Mouse (Mus musculus): ENCODE results near the gene Plb1.

Gene Plb1

GRCm38 (mm10) chr5:32260751-32261150 lies 28.2 kb downstream of the Plb1 start:
- no peak for DNase-seq

GRCm38 (mm10) chr5:32261251-32261650 lies 28.7 kb downstream of the Plb1 start:
- DNase-seq = no peak

- no peak for DNase-seq
Measured at GRCm38 (mm10) chr5:32262534-32262933, 30.0 kb downstream of the Plb1 start.

- no peak for DNase-seq
Measured at GRCm38 (mm10) chr5:32272502-32272901, 40.0 kb downstream of the Plb1 start.

GRCm38 (mm10) chr5:32278000-32278694 lies 45.6 kb downstream of the Plb1 start:
- DNase-seq = no peak

- no peak for DNase-seq
Measured at GRCm38 (mm10) chr5:32280066-32280465, 47.6 kb downstream of the Plb1 start.

GRCm38 (mm10) chr5:32282345-32282744 lies 49.8 kb downstream of the Plb1 start:
- no peak for DNase-seq

- DNase-seq = no peak
Measured at GRCm38 (mm10) chr5:32283457-32283856, 50.9 kb downstream of the Plb1 start.

GRCm38 (mm10) chr5:32286315-32286714 lies 53.8 kb downstream of the Plb1 start:
- no peak for DNase-seq

GRCm38 (mm10) chr5:32288021-32288420 lies 55.5 kb downstream of the Plb1 start:
- peak; percentile 85 for DNase-seq

GRCm38 (mm10) chr5:32291316-32291715 lies 58.8 kb downstream of the Plb1 start:
- no peak for DNase-seq

GRCm38 (mm10) chr5:32302991-32303921 lies 70.7 kb downstream of the Plb1 start:
- no peak for DNase-seq

- no peak for DNase-seq
Measured at GRCm38 (mm10) chr5:32307106-32307505, 74.6 kb downstream of the Plb1 start.

GRCm38 (mm10) chr5:32308647-32309046 lies 76.1 kb downstream of the Plb1 start:
- DNase-seq = no peak

GRCm38 (mm10) chr5:32309714-32310113 lies 77.2 kb downstream of the Plb1 start:
- no peak for DNase-seq

GRCm38 (mm10) chr5:32310802-32311201 lies 78.3 kb downstream of the Plb1 start:
- no peak for DNase-seq

- no peak for DNase-seq
Measured at GRCm38 (mm10) chr5:32311589-32312166, 79.2 kb downstream of the Plb1 start.

- no peak for DNase-seq
Measured at GRCm38 (mm10) chr5:32313671-32314070, 81.2 kb downstream of the Plb1 start.

GRCm38 (mm10) chr5:32314731-32315130 lies 82.2 kb downstream of the Plb1 start:
- DNase-seq = no peak

- peak; percentile 74 for DNase-seq
Measured at GRCm38 (mm10) chr5:32322146-32322811, 89.8 kb downstream of the Plb1 start.

- no peak for DNase-seq
Measured at GRCm38 (mm10) chr5:32328139-32328538, 95.6 kb downstream of the Plb1 start.

- DNase-seq = no peak
Measured at GRCm38 (mm10) chr5:32332591-32332990, 100.1 kb downstream of the Plb1 start.

GRCm38 (mm10) chr5:32335172-32335571 lies 102.7 kb downstream of the Plb1 start:
- peak; percentile 99 for DNase-seq

Measured in cerebellum, adult 9-11 months (tissue).